Mouse (Mus musculus) intestine, postnatal 0 days (tissue): Measurements from ENCODE around the gene Cep89. TPM values are rescaled to one million over a fixed set of nuclear protein-coding genes. Genes with fewer than 3 reads are reported as not detected.

Experiments
- ATAC-seq: fragments of 200-750 bp; cut with Nextera tagmentation; 2 replicates; pipeline ENCODE4 v1.8.0; 2017; ENCODE audit warnings: mild to moderate bottlenecking, moderate TSS enrichment, moderate library complexity
- H3K27ac ChIP-seq: fragments of 300-500 bp; sonication (generic); 2 replicates; pipeline ENCODE4 v1.5.1; 2014; ENCODE audit warnings: mild to moderate bottlenecking, low read depth, low read length, moderate library complexity
- H3K27me3 ChIP-seq: fragments of 300-500 bp; sonication (generic); replicated peaks from 2 replicates; pipeline ENCODE4 v1.6.1; 2014; ENCODE audit warnings: low read length, mixed read lengths; ENCODE audit not compliant: control insufficient read depth, insufficient read depth
- H3K36me3 ChIP-seq: fragments of 300-500 bp; sonication (generic); 2 replicates; pipeline ENCODE4 v1.6.1; 2014; ENCODE audit warnings: mild to moderate bottlenecking, moderate library complexity; ENCODE audit not compliant: control insufficient read depth, insufficient read depth
- H3K4me1 ChIP-seq: fragments of 300-500 bp; sonication (generic); replicated peaks from 2 replicates; pipeline ENCODE4 v1.6.1; 2014; ENCODE audit warnings: antibody characterized with exemption, low read length, mixed read lengths; ENCODE audit not compliant: control insufficient read depth, insufficient read depth
- H3K4me2 ChIP-seq: fragments of 300-500 bp; sonication (generic); replicated peaks from 2 replicates; pipeline ENCODE4 v1.6.1; 2014; ENCODE audit warnings: low read depth, mild to moderate bottlenecking, moderate library complexity
- H3K4me3 ChIP-seq: fragments of 300-500 bp; sonication (generic); 2 replicates; pipeline ENCODE4 v1.5.1; 2014; ENCODE audit warnings: low read depth, low read length
- H3K9ac ChIP-seq: fragments of 300-500 bp; sonication (generic); 2 replicates; pipeline ENCODE4 v1.6.1; 2014; ENCODE audit warnings: mild to moderate bottlenecking, low read depth, low read length
- H3K9me3 ChIP-seq: fragments of 300-500 bp; sonication (generic); 2 replicates; pipeline ENCODE4 v1.6.1; 2016; ENCODE audit warnings: mixed run types; ENCODE audit not compliant: control insufficient read depth
- CTCF ChIP-seq: sonication (generic); IDR thresholded peaks from 2 replicates; pipeline ENCODE4 v1.5.1; 2016; ENCODE audit warnings: low read depth, mild to moderate bottlenecking, control low read depth, antibody characterized with exemption, moderate library complexity
- WGBS: fragments of 180-500 bp; shearing (Covaris S2); extraction: QIAGEN DNeasy Blood & Tissue Kit; methylation state at CpG from one replicate; pipeline ENCODE4 v1.1.7; 2014; 5-methylcytosine and 5-hydroxymethylcytosine counted together
- polyA plus RNA-seq: library from polyadenylated mRNA; unstranded; fragments of >200 nt; fragmentation: Nextera tagmentation; extraction: Ambion mirVana; gene quantifications from 2 replicates; pipeline ENCODE4 v1.2.1, GENCODE M21; 2015

The Cep89 gene
- polyA plus RNA-seq, 1 experiment from 2014 or later, result 10.1 TPM

DNA sequence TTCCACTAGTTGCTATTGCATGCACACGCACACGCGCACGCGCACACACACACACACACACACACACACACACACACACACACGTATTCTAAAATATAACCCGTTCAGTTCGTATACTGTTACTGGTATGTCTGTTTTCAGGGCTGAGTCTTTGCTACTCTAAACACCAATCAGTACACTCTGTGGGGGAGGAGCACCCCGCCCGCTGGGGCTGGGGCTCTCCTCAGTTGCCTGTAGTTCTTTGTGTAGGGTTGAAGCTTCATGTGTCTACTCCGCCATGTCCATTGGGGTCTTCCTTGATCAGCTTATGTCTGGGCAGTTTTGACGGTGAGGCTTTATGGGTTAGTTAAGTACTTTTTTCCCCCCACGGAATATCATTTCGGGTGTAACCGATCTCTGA, 43.5 kb upstream of the Cep89 start:
- H3K4me3 ChIP-seq, result no peak overlapping the region
- H3K9ac ChIP-seq, result no peak overlapping the region
- peaks cover 11% of the 10 kb centered on the region; the same call in 1 of the 2 replicates for H3K4me1 ChIP-seq
- TF ChIP-seq CTCF, result no peak
- peaks cover 13% of the 10 kb centered on the region; the same call in 1 of the 2 replicates for H3K36me3 ChIP-seq
- ATAC-seq, result no peak
- no peaks in the 10 kb centered on the region for H3K27me3 ChIP-seq
- H3K27ac ChIP-seq, result no peak overlapping the region
- H3K4me2 ChIP-seq, result no peak overlapping the region
- 87% methylated on average over 15 of the region's 15 CpGs for WGBS
- H3K9me3 ChIP-seq, result no peaks in the 10 kb centered on the region

DNA sequence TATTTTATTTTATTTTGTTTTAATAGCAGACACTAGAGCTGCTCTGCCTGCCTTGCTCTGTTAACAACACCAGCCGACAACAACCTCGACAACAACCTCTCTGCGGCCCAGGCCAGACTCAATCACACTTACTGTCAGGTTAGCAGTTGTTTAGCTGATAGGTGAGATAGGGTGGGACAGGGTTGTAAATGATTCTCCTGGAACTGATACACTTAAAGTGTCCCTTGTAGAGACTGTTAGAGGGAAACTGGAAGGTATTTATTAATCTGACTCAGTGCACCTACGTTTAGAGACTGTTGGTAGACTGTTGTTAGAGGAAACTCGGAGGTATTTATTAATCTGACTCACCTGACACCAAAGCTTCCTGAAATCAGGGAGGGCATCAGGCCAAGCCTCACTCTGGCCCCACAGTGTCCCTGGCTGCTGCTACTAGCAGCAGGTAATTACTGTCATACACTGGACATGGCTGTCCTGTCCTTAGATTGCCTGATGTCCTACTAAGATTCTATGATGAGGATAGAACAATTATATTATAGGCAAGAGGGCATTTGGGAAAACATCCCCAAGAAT, 41.4 kb upstream of the Cep89 start:
- no peak overlapping the region for H3K4me2 ChIP-seq
- WGBS, result 19% methylated on average over 5 of the region's 5 CpGs

DNA sequence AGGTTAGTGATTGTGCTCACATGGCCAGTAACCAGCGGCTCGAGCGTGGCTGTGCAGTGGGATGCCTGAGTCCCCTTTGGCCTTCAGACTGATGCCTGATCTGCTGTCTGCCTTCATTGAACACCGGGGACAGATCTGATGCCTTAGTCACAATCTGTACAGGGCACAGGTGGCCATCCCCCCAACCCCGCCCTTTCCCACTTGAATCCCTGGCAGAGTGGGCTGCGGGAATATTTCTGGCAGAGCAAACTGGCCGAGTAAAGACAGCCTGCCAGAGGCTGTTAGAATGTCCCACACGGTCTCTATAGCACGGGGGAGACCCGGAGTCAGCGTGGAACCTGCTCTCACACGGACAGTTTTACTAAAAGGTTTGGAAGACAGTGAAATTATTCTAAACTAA, 39.2 kb upstream of the Cep89 start:
- H3K36me3 ChIP-seq, result peaks cover 26% of the 10 kb centered on the region; the same call in 1 of the 2 replicates
- H3K27ac ChIP-seq, result no peak overlapping the region
- H3K4me3 ChIP-seq, result no peak overlapping the region
- 78% methylated on average over 12 of the region's 12 CpGs for WGBS
- ATAC-seq, result no peak
- H3K4me1 ChIP-seq, result 0 out of 2 replicates have a peak, but pooled peaks cover 6% of the 10 kb centered on the region
- no peaks in the 10 kb centered on the region for H3K9me3 ChIP-seq
- H3K27me3 ChIP-seq, result no peaks in the 10 kb centered on the region
- H3K9ac ChIP-seq, result no peak overlapping the region
- H3K4me2 ChIP-seq, result no peak overlapping the region
- TF ChIP-seq CTCF, result no peak

More for the DNA sequence above, 41.4 kb upstream of the Cep89 start:
- no peaks in the 10 kb centered on the region for H3K27me3 ChIP-seq
- TF ChIP-seq CTCF, result peak; percentile 16; the same call in 1 of the 2 replicates
- no peak overlapping the region for H3K9ac ChIP-seq
- H3K4me1 ChIP-seq, result 0 out of 2 replicates have a peak, but pooled peaks cover 6% of the 10 kb centered on the region
- H3K9me3 ChIP-seq, result no peaks in the 10 kb centered on the region
- peak overlapping the region; percentile 68 for H3K27ac ChIP-seq
- H3K4me3 ChIP-seq, result no peak overlapping the region
- H3K36me3 ChIP-seq, result peaks cover 20% of the 10 kb centered on the region; the same call in 1 of the 2 replicates
- ATAC-seq, result peak; percentile 79

DNA sequence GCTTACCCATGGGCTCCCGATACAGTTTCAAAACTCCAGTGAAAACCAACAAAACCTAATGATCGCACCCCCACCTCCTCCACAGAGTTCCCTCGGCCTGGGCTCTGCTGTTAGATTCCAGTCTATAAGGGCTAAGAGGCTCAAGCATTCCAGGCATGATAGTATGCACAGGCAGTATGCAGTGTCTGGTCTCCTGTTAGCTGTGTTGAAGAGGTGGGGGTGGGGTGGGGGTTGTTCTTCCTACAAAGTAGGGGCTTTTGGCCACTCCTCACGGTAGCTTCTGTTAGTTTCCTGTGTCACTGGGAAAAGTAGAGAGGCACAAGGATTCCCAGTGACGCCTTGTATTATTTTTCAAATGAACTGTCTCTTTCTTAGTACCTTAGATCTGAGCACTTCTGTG, 34.6 kb upstream of the Cep89 start:
- H3K9me3 ChIP-seq, result no peaks in the 10 kb centered on the region
- no peak overlapping the region for H3K4me3 ChIP-seq
- no peak overlapping the region for H3K4me2 ChIP-seq
- TF ChIP-seq CTCF, result no peak
- peak overlapping the region; percentile 57 for H3K27ac ChIP-seq
- no peaks in the 10 kb centered on the region for H3K4me1 ChIP-seq
- WGBS, result 52% methylated on average over 5 of the region's 5 CpGs
- H3K9ac ChIP-seq, result no peak overlapping the region
- peaks cover 32% of the 10 kb centered on the region; the same call in 1 of the 2 replicates for H3K36me3 ChIP-seq
- no peak for ATAC-seq
- no peaks in the 10 kb centered on the region for H3K27me3 ChIP-seq

DNA sequence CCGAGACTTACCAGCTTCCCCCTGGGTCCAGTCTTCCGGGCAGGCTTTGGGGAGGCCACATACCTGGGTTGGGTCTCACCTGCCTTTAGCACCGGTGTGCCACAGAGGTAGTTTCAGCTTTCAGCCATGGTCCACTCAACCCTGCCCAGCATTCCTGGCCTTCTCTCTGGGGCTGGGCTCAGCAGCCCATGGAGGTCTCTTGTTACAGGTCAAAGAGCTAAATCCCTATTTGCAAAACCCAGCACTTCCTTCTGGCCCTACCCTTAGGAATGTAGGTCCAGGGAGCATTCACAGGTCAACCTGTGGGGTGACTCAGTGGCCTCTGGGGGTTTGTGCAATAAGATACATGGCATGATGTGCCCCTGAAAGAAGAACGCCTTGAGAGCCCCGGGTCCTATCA, 34.0 kb upstream of the Cep89 start:
- 48% methylated on average over 5 of the region's 5 CpGs for WGBS
- H3K4me3 ChIP-seq, result no peak overlapping the region
- H3K27ac ChIP-seq, result no peak overlapping the region
- peak; percentile 61 for ATAC-seq
- peaks cover 36% of the 10 kb centered on the region; the same call in 1 of the 2 replicates for H3K36me3 ChIP-seq
- H3K4me1 ChIP-seq, result no peaks in the 10 kb centered on the region
- no peak for TF ChIP-seq CTCF
- no peaks in the 10 kb centered on the region for H3K9me3 ChIP-seq
- no peaks in the 10 kb centered on the region for H3K27me3 ChIP-seq
- H3K9ac ChIP-seq, result no peak overlapping the region
- no peak overlapping the region for H3K4me2 ChIP-seq

DNA sequence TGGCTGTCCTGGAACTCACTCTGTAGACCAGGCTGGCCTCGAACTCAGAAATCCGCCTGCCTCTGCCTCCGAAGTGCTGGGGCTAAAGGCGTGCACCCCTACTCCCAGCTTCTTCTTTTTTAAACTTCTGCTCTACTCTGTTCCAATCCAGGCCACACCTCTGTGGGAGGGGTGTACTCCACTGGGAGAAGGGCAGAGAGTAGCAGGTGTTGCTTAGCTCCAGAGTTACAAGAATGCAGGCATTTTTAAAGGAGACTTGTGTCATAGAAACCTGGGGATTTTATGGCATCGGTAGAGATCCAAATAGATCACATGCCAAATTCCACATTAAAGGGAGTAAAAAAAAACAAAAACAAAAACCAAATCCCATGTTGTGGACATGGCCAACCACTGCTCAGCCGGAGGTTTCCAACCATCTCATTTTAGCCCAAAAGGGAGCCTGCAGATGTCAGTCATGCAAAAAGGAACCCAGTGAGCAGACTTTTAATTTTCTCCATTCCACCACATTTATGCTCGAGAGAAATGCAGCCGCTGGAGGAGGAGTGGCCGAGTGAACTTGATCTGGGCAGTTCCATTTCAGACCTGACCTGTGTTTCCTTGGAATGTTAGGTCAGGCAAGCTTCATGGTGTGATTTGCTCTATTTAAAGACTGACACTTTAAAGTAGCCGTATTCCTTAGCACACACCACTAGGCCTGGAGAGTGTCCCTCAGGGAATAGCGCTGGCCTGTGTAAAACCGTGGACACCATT, 31.5 kb upstream of the Cep89 start:
- Histone ChIP-seq H3K27ac (no peak overlapping the region), H3K4me1 (no peaks in the 10 kb centered on the region), H3K4me2 (no peak overlapping the region), H3K27me3 (no peaks in the 10 kb centered on the region), H3K9ac (no peak overlapping the region), H3K36me3 (peaks cover 40% of the 10 kb centered on the region), H3K4me3 (no peak overlapping the region), H3K9me3 (no peaks in the 10 kb centered on the region)
- 68% methylated on average over 12 of the region's 12 CpGs for WGBS
- TF ChIP-seq CTCF, result no peak
- no peak for ATAC-seq
